Comparison of ENCODE assay signal across 1 mouse cellular context in genomic region chr16:4682628-4683179, GRCm38 (mm10).
TF ChIP-seq lines count a peak whose summit lies in the region.

No protein-coding gene starts in this region.

TF ChIP-seq in CH12.LX, 34 proteins besides CTCF, POLR2A, EP300 and RAD21 (continued from another document):
- no peak; the same call in 1 of the 2 replicates for TF ChIP-seq JUND (conservative IDR thresholded peaks at IDR 0.05; ENCODE audit: low read depth, low read length)
- TF ChIP-seq NELFE (IDR thresholded peaks at IDR 0.05; ENCODE audit: low read depth, low read length): no peak
- no peak for TF ChIP-seq ZMIZ1 (IDR thresholded peaks at IDR 0.05; ENCODE audit: low read depth, low read length)
- TF ChIP-seq ZC3H11A (IDR thresholded peaks at IDR 0.05; ENCODE audit: low read depth, low read length): no peak
- peak; percentile 89 for TF ChIP-seq MAX (IDR thresholded peaks at IDR 0.05; ENCODE audit: low read length)
- 0 out of 2 replicates have a peak, but pooled peaks have one; percentile 15 for TF ChIP-seq SIN3A (IDR thresholded peaks at IDR 0.05; ENCODE audit: low read length)
- no peak for TF ChIP-seq TCF12 (IDR thresholded peaks at IDR 0.05; ENCODE audit: low read depth, low read length)
- TF ChIP-seq ZNF384 (IDR thresholded peaks at IDR 0.05; ENCODE audit: low read depth, low read length): no peak
- TF ChIP-seq GABPA (IDR thresholded peaks at IDR 0.05; ENCODE audit: insufficient replicate concordance, low read depth, low read length): no peak
- no peak for TF ChIP-seq SMC3 (IDR thresholded peaks at IDR 0.05; ENCODE audit: low read depth, low read length)
- TF ChIP-seq KAT2A (IDR thresholded peaks at IDR 0.05; ENCODE audit: insufficient replicate concordance, low read length): no peak
- TF ChIP-seq MYC (IDR thresholded peaks at IDR 0.05; ENCODE audit: low read depth, low read length): peak; percentile 86; the same call in 1 of the 2 replicates
- no peak for TF ChIP-seq JUN (IDR thresholded peaks at IDR 0.05; ENCODE audit: insufficient read depth, low read depth, low read length)
- TF ChIP-seq USF2 (conservative IDR thresholded peaks at IDR 0.05; ENCODE audit: low read depth, low read length): peak; percentile 34
- TF ChIP-seq MXI1 (IDR thresholded peaks at IDR 0.05; ENCODE audit: low read depth, low read length): no peak; the same call in none of the 2 replicates
- no peak for TF ChIP-seq CHD2 (IDR thresholded peaks at IDR 0.05; ENCODE audit: low read length)
- TF ChIP-seq MEF2A (IDR thresholded peaks at IDR 0.05; ENCODE audit: borderline replicate concordance, low read depth, low read length): no peak
- no peak for TF ChIP-seq TBP (conservative IDR thresholded peaks at IDR 0.05; ENCODE audit: low read depth, low read length)
- no peak; the same call in 1 of the 2 replicates for TF ChIP-seq CHD1 (IDR thresholded peaks at IDR 0.05; ENCODE audit: low read depth, low read length)
- TF ChIP-seq ZKSCAN1 (IDR thresholded peaks at IDR 0.05; ENCODE audit: borderline replicate concordance, low read depth, low read length): no peak
